Mouse (Mus musculus): ENCODE data around the gene Dclk1.
A peak's percentile ranks its signal among the peaks of the same experiment; 100 is the strongest.

Gene Dclk1

DNA sequence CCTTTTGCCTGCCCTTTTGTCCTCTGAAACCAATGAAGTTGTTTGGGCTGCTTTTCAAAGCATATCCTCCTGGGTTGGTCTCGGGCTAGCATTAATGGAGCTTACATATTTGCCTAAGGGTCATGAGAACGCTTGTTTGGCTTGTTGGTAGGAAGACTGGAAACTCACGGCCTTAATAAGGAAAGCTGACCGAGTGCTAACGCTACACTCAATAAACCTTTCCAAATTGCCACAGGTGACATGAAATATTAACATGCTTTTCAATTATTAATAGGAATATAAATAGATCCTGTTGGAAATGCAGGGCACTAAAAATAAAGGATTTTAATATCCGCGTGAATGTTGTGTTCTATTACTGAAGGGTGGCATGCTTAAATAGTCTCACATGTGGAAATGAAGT, 257.1 kb downstream of the Dclk1 start:
- no peak for DNase-seq (ENCODE audit: low read depth, low spot score)

DNA sequence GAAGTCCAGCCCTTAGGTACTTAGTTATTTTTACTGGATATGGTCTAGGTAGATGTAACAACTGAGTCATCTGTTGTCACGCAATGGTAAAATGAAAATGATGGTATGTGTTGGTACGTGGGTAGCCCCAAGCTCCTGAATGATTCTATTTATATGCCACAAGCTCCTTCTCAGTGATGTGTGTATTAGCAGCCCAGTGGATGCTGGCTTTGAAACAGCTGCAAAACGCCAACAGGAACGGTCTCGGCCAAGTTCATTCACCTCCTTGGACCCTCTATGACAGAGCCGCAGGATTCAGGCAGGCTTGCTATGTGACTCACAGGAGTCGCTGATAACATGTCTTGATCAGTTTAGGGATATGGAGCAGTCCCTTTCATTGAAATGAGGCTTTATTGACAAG, 268.0 kb downstream of the Dclk1 start:
- DNase-seq (ENCODE audit: low read depth, low spot score) = no peak

DNA sequence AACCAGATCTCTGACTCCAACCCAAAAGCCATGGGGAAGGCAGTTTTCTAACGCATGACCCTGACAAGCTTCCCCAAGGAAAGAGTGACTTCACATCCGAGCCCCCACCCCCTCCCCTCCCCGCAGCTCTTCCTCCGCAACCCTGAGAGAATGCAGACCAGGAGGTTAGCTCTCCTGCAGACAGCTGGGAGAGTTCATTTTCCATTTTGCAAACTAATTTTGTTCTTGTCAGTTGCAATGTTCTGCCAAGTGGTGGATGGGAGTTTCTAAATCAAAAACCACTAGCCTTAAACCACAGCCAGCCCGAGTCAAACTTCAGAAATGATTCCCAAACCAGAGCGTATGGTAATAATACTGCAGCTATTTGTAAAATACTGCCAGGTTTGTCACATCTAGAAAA, 269.5 kb downstream of the Dclk1 start:
- DNase-seq (ENCODE audit: low read depth, low spot score) = no peak

DNA sequence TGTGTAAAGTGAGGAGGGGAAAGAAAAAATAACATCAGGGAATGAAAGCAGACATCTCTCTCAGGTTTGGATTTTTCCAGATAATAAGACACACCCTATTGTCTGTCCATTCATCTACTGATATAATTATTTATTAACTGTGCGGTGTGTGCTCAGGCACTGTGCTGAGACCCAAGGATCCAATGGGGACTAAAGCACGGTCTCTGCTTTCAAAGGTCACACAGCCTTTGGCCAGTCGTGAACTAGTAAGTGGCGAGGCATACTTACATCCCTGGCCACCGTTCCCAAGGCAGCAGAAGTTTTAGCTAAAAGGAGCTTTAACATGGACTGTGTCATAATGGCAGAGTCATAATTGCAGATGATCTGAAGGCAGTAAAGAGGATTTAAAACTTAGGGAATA, 273.8 kb downstream of the Dclk1 start:
- no peak for DNase-seq (ENCODE audit: low read depth, low spot score)

DNA sequence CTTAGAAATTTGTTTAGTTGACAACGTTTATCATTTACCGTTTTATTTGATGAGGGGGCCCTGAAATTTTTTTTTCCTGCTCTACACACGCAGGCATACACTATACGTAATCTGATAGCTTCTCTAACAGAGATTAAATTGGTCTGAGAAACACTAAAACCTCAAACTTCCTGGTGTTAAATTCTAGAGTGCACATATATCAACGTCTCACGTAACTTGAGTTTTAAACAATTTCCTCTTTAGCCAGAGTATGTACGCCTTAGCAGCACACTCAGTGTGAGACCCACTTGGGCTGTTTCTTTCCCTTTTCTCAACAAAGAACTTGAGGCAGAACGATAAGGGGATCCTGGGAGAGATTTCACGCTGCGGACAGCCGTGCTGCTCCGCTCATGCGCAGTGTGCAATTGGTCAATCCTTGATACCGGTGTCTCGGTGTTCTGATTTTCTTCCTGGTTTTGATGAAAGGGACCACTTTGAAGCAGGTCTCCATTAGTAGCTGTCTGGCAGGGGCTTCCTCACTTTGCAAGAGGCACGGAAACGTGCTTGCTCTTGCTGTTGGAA, 275.4 kb downstream of the Dclk1 start:
- peak; percentile 7 for DNase-seq (ENCODE audit: low read depth, low spot score)

DNA sequence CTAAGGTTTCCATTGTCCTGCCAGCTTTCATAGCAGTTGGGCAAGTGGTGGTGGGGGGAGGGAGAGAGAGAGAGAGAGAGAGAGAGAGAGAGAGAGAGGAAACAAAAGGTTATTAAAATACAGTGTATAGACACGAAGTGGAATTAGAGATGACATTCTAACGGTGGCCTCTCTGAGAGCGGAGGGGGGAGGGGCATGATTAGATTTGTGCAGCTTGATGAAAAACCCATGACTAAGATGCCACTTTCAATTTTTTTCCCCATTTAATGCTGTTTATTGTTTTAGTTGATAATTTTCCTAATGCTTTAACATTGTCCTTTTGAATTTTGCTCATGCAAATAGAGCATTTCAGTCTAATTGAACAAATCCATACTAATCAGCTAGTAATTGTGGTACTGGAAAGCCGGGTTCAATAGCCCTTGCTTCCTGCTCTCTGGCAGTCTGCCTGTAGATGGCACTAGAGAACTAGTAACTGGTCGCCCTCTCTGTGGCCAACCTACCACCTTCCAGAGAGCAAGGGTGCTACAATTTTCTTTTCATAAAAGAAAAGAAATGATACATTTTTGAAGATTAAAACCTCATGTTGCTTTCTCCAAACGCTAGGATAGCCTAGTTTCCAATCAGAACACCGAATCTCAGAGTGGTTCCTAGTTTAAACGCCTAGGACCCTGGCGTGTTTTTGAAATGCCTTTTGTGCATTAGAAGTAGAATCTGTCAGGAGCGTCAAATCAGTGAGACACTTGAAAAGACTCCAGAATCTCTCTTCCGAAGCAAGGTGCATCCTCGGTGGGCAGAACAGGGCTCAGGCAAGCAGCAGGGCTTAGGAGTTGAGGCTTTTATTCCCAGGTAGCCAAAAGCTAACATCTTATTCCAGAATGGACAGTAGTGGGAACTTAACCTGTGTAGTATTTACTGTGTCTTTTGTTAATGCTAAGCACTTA, 278.3 kb downstream of the Dclk1 start:
- DNase-seq (ENCODE audit: low read depth, low spot score) = peak; percentile 69

DNA sequence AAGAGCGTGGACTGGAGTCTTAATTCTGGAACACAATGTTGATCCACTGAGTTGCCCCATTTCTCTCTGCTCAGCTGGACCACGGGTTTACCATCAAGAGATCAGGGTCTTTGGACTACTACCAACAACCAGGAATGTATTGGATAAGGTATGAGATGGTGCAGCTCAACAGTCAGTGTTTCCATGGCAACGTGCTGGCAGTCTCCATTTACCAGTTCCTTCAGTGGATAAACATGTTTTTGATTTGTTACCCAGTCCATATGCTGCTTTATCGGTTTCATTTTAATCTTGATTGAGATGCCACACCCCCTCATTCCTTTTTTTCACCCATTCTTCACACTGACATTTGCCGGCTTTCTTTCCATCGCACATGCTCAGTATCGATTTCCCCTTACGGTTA, 279.6 kb downstream of the Dclk1 start:
- peak; percentile 19 for DNase-seq (ENCODE audit: low read depth, low spot score)

DNA sequence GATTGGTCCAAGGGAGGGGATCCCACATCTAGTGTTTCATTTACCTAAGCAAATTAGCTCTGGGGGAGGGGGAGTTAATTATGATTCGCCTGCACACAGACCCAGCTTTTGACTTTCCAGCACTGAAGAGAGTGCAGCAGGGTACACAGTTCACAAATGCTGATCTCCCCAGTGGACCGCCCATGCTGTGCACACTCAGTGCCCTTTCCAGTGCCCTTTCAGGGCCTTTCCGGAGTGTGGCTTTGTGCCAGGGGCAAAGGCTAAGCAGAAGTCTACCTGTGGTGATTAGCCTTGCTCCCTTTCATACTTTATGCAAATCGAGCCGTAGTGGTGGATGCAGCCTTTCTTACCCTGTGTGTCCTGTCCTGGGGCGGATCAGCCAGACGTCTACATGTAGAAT, 281.1 kb downstream of the Dclk1 start:
- no peak for DNase-seq (ENCODE audit: low read depth, low spot score)

DNA sequence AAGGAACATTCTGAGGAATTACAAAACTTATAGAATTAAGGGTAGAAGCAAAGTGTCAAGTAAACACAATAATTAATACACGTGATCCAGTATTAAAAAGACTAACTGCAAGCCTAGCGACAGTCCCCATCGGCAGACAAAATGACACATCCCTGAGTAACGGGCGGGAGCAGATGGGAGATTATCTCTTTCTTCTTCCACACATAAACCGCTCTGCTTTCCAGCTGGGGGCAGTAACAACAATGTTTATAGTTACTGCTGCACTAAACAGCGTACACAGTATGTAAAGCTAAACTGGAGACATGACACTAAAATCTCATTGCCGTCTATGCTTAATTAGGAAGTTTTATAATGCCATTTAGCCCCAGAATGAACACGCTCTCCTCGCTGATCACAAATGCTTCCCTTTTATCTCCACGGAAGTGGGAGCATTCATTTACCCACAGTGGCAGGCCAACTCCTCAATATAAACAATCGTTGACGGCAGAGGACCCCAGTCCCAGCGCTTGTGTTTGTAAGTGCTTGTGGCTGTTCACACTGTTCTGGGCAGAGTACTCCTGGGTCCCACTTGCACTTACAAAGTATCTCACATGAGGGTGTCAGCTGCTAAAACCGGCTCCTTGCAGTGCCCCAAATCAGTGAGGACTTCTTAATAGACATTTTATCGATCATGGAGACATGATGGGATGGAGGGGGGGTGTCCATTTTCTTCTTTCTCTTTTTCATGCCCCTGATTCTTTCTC, 281.7 kb downstream of the Dclk1 start:
- no peak for DNase-seq (ENCODE audit: low read depth, low spot score)

DNA sequence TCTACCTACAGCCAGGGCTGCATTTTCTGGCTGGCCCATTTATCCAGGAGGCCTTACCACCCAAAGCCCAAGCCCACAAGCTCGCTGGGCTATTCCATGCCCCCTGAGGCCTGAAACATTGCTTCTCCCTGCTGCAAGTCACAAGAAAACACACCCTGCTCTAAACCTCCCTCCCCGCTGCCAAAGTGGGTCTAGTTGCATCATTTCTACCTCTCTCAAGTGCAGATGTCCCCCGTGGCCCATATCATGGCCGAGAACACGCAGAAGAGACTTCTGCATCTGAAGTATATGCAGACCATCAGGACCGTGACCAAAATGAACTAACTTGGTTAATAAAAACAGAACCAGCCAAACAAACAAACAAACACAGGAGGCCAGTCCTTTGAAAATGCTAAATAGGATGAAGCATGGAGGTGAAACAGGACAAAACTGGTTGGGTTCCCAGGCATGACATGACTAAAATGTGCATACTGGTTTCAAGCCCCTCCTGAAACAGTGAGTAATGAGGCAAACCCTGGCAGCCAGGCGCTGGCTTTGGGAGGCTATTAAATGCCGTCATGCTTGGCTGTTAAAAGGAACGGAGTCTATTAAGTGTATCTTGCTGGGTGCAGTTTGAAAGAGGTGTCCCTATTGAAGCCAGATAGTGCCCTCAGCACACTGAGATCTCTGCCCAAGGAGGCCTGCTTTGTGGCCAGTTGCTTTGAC, 282.5 kb downstream of the Dclk1 start:
- DNase-seq (ENCODE audit: low read depth, low spot score) = no peak

DNA sequence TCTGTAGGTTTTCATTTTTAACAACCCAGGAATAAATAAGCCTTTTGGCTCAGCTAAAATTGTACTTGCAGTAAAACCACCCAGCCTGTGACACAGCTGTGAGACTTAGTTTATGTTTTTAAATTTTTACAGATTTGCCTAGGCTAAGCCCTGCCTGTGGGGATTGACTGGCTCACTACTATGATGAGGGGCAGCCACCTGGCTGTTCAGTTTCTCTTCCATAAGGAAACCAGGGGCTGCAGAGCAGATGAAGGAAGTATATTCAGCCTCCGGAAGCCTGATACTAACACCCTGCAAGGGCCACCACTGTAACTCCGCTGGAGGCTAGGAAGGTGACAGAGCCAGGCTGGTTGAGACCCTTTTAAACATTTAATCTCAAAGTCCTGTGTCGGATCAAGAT, 284.3 kb downstream of the Dclk1 start:
- no peak for DNase-seq (ENCODE audit: low read depth, low spot score)

DNA sequence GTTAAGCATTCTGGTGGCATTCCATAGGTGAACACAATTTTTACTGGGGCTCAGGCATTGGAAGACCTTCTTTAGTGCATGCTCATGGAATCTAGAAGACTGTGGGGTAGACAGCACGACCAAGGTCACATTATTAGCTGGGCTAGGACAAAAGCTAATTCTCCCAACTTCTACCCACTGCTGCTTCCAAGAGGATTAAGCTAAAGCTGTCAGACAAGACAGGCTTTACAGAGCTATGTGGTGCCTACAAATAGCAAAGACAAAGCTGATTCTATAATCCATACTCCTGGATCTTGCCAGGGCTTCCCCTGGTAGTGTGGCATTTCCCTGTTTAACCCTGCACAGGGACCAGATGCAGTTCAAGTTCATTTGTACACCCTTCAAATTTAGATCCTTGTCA, 285.4 kb downstream of the Dclk1 start:
- DNase-seq (ENCODE audit: low read depth, low spot score) = no peak

DNA sequence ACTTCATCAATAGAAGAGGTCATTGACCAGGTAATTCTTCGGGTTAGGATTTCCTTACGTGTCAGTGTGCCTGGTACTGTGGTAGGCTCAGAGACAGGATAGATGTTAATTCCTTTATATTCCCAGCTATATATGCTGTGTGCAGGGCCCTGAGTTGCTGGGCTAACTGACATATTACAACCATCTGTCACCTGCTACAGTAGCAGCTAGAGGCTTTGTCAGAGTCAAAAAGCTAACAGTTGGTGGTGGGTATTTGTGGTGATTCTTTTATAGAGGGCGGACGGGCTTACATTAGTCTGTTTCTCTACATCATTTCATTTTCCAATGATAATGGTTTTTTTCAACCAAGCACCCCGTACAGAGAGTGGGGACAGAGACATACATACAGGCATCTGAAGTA, 285.8 kb downstream of the Dclk1 start:
- DNase-seq (ENCODE audit: low read depth, low spot score) = no peak

DNA sequence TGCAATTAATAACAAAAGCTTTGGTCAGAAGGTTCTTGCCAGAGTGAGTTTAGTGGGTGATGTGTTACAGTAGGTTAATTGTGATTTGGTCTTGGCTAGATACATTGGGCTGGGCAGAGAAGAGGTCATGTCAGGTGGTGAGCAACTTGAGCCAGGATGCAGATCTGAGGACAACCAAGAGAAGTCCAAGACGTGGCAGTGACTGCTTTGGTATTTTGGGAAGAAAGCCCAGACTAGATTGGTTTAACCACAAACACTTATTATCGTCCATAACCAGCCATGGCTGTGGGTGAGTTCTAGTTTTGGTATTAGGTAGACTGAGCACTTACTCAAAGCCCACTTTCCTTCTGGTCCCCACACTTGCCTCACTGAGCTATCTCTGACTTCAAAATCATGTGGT, 287.2 kb downstream of the Dclk1 start:
- DNase-seq (ENCODE audit: low read depth, low spot score) = no peak

DNA sequence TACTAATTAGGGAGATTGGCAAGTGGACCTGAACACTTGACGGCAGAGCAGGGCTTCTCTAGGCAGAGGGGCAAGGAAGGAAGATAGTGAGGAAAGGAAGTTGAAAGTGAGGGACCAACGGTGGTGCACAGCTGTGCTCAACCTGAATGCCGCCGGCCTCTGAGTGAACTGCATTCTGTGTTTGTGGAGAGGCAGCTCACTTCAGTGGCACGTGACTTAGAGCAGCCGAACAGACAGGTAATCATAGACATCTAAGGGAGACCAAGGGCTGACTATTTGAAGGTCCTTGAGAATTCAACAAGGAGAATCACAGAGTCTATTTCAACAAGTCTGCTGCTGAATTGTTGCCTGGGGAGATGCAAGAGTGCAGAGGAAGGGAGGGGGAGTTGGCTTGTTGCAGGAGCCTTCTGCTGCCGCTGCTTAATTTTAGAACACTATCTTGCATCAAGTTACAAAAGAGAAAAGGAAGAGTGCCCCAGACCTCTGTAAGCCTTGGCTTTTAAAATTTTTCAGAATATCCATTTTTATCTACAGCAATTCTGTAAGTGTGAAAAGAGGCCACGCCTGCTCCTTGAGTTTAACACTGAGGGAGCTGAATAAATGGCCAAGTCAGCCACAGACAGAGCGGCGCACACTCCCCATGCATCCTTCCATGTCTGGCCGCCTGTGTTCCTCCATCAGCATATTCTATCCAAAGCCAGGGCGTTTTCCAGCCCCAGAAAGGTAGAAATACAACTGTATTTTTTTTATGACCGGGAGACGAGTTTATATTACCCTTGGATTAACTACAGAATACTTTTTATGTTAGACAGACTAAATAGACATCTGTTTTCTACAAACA, 289.3 kb downstream of the Dclk1 start:
- DNase-seq (ENCODE audit: low read depth, low spot score) = no peak

DNA sequence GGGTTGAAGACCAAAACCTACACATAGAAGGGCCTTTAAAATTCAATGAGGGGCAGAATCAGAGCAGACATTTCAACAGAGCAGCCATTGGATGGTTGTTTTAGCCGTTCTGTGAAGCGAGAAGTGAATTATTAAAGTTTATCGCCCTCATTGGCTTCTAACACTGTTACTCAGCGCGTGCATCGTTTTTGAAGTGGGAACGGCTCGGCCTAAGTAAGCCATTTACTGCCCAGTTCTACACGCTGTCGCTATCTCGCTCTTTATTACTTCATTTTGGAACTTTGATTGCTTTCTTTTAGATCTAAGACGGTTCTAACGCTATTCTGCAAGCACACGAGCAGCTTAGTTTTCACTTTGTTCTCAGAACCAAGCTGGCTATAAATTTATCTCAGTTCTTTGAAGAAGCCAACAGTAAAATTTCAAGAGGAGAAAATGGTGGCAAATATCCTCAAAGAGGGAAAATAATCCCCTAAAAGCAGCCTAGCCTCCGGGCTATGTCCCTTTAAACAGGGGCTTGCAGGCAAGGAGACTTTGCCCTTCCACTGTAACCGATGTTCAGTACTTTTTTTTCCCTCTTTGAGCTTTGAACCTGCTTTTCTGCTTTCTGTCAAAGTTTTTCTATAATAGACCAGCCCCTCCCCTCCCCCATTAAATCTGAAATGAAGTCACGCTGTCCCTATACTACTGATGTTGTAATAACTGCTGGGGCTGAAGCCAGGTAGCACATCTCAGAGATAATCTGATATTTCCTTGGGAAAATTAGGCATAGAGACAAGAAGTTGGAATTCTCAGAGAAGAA, 290.2 kb downstream of the Dclk1 start:
- no peak for DNase-seq (ENCODE audit: low read depth, low spot score)

DNA sequence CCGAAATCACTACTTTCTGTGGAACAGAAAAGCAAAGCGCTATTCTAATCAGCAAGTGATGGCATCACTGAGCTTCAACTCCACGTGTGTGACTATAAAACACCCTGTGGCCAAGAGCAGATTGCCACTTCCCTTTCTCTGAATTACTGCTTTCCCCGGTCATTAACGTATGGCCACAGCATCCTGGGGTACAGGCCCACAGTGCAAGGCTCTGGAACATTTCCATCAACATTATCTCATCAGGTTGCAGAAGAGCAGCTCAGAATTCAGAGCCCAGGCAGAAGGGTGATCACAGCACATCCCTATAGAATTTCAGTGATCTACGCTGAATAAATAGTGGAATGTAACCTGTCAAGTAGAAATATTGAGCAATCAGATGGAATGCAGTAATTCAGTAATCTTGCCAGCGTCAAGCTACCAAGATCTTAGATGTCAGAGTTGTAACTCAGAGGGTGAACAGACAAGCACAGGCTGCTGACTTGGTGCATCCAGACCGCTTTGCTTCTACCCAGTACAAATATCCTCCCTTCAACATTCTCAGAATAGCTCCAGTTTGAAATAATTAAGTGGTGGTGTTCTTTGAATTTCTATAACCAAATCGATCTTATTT, 293.5 kb downstream of the Dclk1 start:
- no peak for DNase-seq (ENCODE audit: low read depth, low spot score)

DNA sequence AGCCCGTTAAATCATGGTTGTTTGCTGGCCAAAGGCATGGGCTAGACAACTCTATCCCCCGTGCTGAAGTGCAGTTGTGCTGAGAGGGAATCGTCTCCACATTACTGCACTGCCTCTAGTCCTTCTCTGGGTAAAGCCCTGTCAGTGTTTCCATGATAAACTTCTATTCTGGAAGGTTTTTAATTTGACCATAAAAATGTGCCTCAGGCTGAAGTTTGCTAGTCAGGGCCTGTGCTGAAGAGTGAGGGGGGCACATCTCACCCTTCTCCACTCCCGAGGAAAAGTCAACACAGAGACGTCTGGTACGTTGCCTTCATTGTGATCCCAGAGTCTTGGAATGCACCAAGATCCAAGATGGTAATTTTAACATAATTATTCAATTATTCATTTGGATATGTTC, 294.7 kb downstream of the Dclk1 start:
- no peak for DNase-seq (ENCODE audit: low read depth, low spot score)

DNA sequence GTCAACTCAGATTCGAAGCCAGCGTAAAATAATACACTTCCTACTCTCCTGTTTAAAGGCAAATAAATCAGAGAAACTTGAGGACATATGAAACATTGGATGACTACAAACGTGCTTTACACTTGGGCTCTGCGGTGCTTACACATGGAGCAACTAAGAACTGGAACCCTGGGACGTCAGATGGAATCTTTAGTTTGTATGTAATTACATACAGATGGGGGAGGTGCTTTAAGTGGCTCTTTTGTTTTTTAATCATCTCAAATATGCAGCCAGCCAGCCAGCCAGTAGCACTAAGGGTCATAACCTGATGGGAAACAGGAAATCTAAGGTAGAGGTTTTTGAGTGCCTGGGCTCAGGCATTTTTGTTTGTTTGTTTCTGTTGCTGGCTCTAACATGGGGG, 295.6 kb downstream of the Dclk1 start:
- no peak for DNase-seq (ENCODE audit: low read depth, low spot score)

DNA sequence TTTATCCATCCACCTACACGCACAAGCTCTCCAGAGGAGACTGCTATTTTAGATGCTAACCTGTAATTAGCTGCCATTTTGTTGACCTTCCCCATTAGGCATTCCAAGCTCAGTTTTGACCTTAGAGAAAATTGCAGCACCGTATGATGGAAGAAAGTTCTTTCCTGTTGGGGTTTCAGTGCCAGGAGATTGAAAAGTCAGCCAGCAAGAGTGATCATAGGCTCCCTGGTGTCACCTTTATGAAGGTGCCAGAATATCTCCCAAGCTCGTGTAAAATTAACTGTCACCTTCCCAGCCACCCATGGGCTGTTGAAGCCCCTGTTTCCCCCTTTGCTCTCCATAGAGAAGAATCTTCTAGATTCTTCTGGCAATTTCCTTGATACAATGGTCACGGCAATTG, 297.2 kb downstream of the Dclk1 start:
- no peak for DNase-seq (ENCODE audit: low read depth, low spot score)
